Mouse (Mus musculus): Measurements from ENCODE around the gene Cds2. TPM values are rescaled to one million over a fixed set of nuclear protein-coding genes. Genes with fewer than 3 reads are reported as not detected.

Gene Cds2
- total RNA-seq, 2 experiments from 2014 or later, result 17.9 to 24.4 TPM

- ATAC-seq (ENCODE audit: poor library complexity, severe bottlenecking), result no peak
Measured at GRCm38 (mm10) chr2:132341293-132341692, 78.3 kb downstream of the Cds2 start.

- ATAC-seq (ENCODE audit: poor library complexity, severe bottlenecking), result no peak
Measured at GRCm38 (mm10) chr2:132343846-132344245, 80.9 kb downstream of the Cds2 start.

Other genes with a start within 250 kb of the Cds2 start
- 62.4 and 70.2 TPM in 2 replicates for gene Rassf2, start 232.9 kb upstream of the Cds2 start, total RNA-seq (2015)
- 113 and 118 TPM in 2 replicates for gene Rassf2, start 232.9 kb upstream of the Cds2 start, total RNA-seq (2017)
- gene Slc23a2, start 118.0 kb upstream of the Cds2 start, total RNA-seq (2015), result 9.5 and 11.4 TPM in 2 replicates
- gene Slc23a2, start 118.0 kb upstream of the Cds2 start, total RNA-seq (2017), result 10.7 and 14.6 TPM in 2 replicates
- 44.3 and 52.5 TPM in 2 replicates for gene Tmem230, start 15.3 kb upstream of the Cds2 start, total RNA-seq (2015)
- 18.4 and 18.8 TPM in 2 replicates for gene Tmem230, start 15.3 kb upstream of the Cds2 start, total RNA-seq (2017)
- gene Pcna, start 9.8 kb upstream of the Cds2 start, total RNA-seq (2015), result 619 and 646 TPM in 2 replicates
- gene Pcna, start 9.8 kb upstream of the Cds2 start, total RNA-seq (2017), result 482 and 494 TPM in 2 replicates
- gene Prokr2, start 122.3 kb downstream of the Cds2 start, total RNA-seq (2015), result not detected in 2 replicates
- not detected in 2 replicates for gene Prokr2, start 122.3 kb downstream of the Cds2 start, total RNA-seq (2017)

All from megakaryocyte, adult 5-6 weeks (primary cell).